Comparison of ENCODE assay signal across 10 mouse cellular contexts in the genomic region with DNA sequence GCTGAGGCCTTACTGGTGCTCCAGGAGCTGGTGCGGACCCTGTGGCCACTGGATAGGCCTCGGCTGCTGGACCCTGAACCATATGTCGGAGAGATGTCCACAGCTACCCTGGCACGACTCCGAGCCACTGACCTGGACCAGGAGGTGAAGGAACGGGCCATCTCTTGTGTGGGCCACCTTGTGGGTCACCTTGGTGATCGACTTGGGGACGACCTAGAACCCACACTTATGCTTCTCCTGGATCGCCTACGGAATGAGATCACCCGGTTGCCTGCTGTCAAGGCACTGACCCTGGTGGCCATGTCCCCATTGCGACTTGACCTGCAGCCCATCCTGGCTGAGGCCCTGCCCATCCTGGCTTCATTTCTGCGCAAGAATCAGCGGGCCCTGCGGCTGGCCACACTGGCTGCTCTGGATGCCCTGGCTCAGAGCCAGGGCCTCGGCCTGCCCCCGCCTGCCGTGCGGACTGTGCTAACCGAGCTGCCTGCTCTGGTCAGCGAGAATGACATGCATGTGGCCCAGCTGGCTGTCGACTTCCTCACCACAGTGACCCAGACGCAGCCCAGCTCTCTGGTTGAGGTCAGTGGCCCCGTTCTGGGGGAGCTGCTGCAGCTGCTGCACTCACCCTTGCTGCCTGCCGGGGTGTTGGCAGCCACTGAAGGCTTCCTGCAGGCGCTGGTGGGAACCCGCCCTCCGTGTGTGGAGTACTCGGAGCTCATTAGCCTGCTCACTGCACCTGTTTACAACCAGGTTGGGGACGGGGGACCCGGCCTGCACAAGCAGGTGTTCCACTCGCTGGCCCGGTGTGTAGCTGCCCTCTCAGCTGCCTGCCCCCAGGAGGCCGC. TPM values are rescaled to one million over a fixed set of nuclear protein-coding genes. Genes with fewer than 3 reads are reported as not detected.
DNase-seq lines count a peak whose midpoint lies in the region; ATAC-seq lines count a peak whose summit lies in the region.
"Had no signal": no experiment of that assay in that cellular context is flagged by ENCODE, and none has a peak within 500 bp of the region (broad histone marks: within the 10 kb centered on the region; RNA-seq: fewer than 3 reads in every experiment).

No protein-coding gene starts in this region.

- peak; percentile 54 to 56 for DNase-seq in heart, adult 9 months (ENCODE audit: low spot score in 2 of 2)
- no peak for DNase-seq in heart, embryonic 10.5 days (ENCODE audit: low spot score)
- peak; percentile 94 for DNase-seq in 416B (ENCODE audit: low read depth)
- DNase-seq in cerebellum, adult 9-11 months, result peak; percentile 84
- peak; percentile 47 to 88 for DNase-seq in lung, postnatal 4 days
- no peak for DNase-seq in layer of hippocampus, adult 9-10 months (ENCODE audit: low spot score)
- no peak for DNase-seq in frontal cortex, postnatal 14 days (ENCODE audit: low spot score in 2 of 2)

- 85% methylated on average over 34 of the region's 34 CpGs for WGBS in heart, embryonic 10.5 days

- ATAC-seq in hematopoietic stem cell, adult 5-6 weeks (replicated peaks in 1 of 2; ENCODE audit: insufficient read depth in 1 of 2, low FRiP score in 2 of 2, low TSS enrichment in 1 of 2, low read depth in 1 of 2, poor library complexity in 2 of 2, severe bottlenecking in 2 of 2), result peak; percentile 84 to 86

- H3K27me3 ChIP-seq in heart, embryonic 10.5 days (ENCODE audit: insufficient read depth, poor library complexity, severe bottlenecking), result no peaks in the 10 kb centered on the region
- H3K27me3 ChIP-seq: neural tube, embryonic 12.5 days had no signal

- H3K27ac ChIP-seq in heart, embryonic 10.5 days, result no peak overlapping the region; the same call in 1 of the 2 replicates
- H3K27ac ChIP-seq: neural tube, embryonic 12.5 days had no signal

- no peaks in the 10 kb centered on the region for H3K9me3 ChIP-seq in heart, embryonic 10.5 days
- H3K9me3 ChIP-seq: G1E; neural tube, embryonic 12.5 days had no signal

- H3K4me3 ChIP-seq in heart, embryonic 10.5 days, result no peak overlapping the region
- H3K4me3 ChIP-seq: neural tube, embryonic 12.5 days had no signal

- peaks cover 99% of the 10 kb centered on the region for H3K36me3 ChIP-seq in heart, embryonic 10.5 days

- peaks cover 11% of the 10 kb centered on the region; the same call in 1 of the 2 replicates for H3K4me1 ChIP-seq in heart, embryonic 10.5 days
- H3K4me1 ChIP-seq: neural tube, embryonic 12.5 days had no signal

RNA-seq across cellular contexts. Expression of gene Rpl32, which starts 16.5 kb away (rescaled TPM):
- polyA plus RNA-seq in heart, embryonic 10.5 days (2016; fragmentation: Nextera tagmentation; extraction: Ambion mirVana), result 1,266 and 1,290 TPM in 2 replicates
- total RNA-seq in hematopoietic stem cell, adult 5-6 weeks (2017), result 6,333 and 6,615 TPM in 2 replicates

RNA-seq across cellular contexts. Expression of gene Cand2, which starts 17.7 kb away (rescaled TPM):
- polyA plus RNA-seq in heart, embryonic 10.5 days (2016; fragmentation: Nextera tagmentation; extraction: Ambion mirVana), result 60.0 and 73.9 TPM in 2 replicates
- total RNA-seq in hematopoietic stem cell, adult 5-6 weeks (2017), result 7.1 and 8.6 TPM in 2 replicates

RNA-seq across cellular contexts. Expression of gene Tmem40, which starts 29.9 kb away (rescaled TPM):
- polyA plus RNA-seq in heart, embryonic 10.5 days (2016; fragmentation: Nextera tagmentation; extraction: Ambion mirVana), result 2.8 and 3.3 TPM in 2 replicates
- total RNA-seq in hematopoietic stem cell, adult 5-6 weeks (2017), result 20.8 and 62.5 TPM in 2 replicates

RNA-seq across cellular contexts. Expression of gene Efcab12, which starts 46.1 kb away (rescaled TPM):
- 0.46 and 0.74 TPM in 2 replicates for polyA plus RNA-seq in heart, embryonic 10.5 days (2016; fragmentation: Nextera tagmentation; extraction: Ambion mirVana)
- total RNA-seq in hematopoietic stem cell, adult 5-6 weeks (2017), result 0.31 TPM in 1 of 2 replicates, not detected in the other
- polyA plus RNA-seq: G1E had no signal

Comparison
In these comparisons a context has a peak if more than half of its experiments do, and no peak if none do; other contexts are left out.
1. DNase-seq: peak in heart, adult 9 months (2 of 2), 416B (single experiment), cerebellum, adult 9-11 months (single experiment) and lung, postnatal 4 days (2 of 2); none in heart, embryonic 10.5 days (single experiment), layer of hippocampus, adult 9-10 months (single experiment) and frontal cortex, postnatal 14 days (0 of 2).